Mouse (Mus musculus): ENCODE results near the gene Gstm1. TPM values are rescaled to one million over a fixed set of nuclear protein-coding genes. Genes with fewer than 3 reads are reported as not detected.

Gstm1 gene
- total and polyA plus RNA-seq, 3 experiments = 0.31 to 6.7 TPM; not detected in 1

- peak; percentile 31 for DNase-seq (ENCODE audit: low read depth, low spot score)
Observed at GRCm38 (mm10) chr3:107964026-107964425, 53.7 kb downstream of the Gstm1 start.

More at GRCm38 (mm10) chr3:107964026-107964425, 53.7 kb downstream of the Gstm1 start:
- TF ChIP-seq EP300 (IDR thresholded peaks at IDR 0.05; ENCODE audit: low read depth in 1 of 2, low read length in 2 of 2) = 0 out of 4 replicates have a peak, but pooled peaks of 1 of the 2 experiments have one; percentile 15
- no peak for TF ChIP-seq SIN3A (IDR thresholded peaks at IDR 0.05; ENCODE audit: low read length)
- peaks cover 3 to 17% of the 10 kb centered on the region in 2 experiments; a peak in 3 of 4 replicates for H3K4me1 ChIP-seq (ENCODE audit: control insufficient read depth in 1 of 2, insufficient read depth in 2 of 2, low read length in 2 of 2)
- peaks cover 0 to 14% of the 10 kb centered on the region in 2 experiments; a peak in 2 of 4 replicates for H3K36me3 ChIP-seq (ENCODE audit: control insufficient read depth in 1 of 2, insufficient read depth in 2 of 2, low read length in 2 of 2)
- no peak overlapping the region for H3K9ac ChIP-seq (ENCODE audit: control insufficient read depth, low read depth, low read length, poor library complexity, severe bottlenecking)
- no peaks in the 10 kb centered on the region for H3K9me3 ChIP-seq (replicated peaks; ENCODE audit: insufficient read depth, low read length)
- H3K27me3 ChIP-seq (ENCODE audit: control insufficient read depth in 1 of 2, insufficient read depth in 2 of 2, low read length in 2 of 2) = peaks cover 2% of the 10 kb centered on the region in 2 experiments; a peak in 3 of 4 replicates
- no peak overlapping the region for H3K27ac ChIP-seq (ENCODE audit: control insufficient read depth, low read depth, low read length)
- no peaks in the 10 kb centered on the region for H3K79me2 ChIP-seq (ENCODE audit: control insufficient read depth, insufficient read depth, low read length, poor library complexity)
- H3K4me3 ChIP-seq (ENCODE audit: control insufficient read depth in 1 of 2, insufficient read depth in 1 of 2, low read depth in 2 of 2, low read length in 2 of 2) = no peak overlapping the region

Other genes with a start within 250 kb of the Gstm1 start
- gene Eps8l3, start 140.7 kb downstream of the Gstm1 start, total RNA-seq (2012; rRNA removed) = 0.07 and 0.12 TPM in 2 replicates
- not detected for gene Eps8l3, start 140.7 kb downstream of the Gstm1 start, polyA plus RNA-seq (2012; ENCODE audit: insufficient read depth in 1 of 2, insufficient read length in 2 of 2, low read depth in 1 of 2, low replicate concordance in 2 of 2, missing spikeins in 1 of 2)
- gene Gstm5, start 122.2 kb downstream of the Gstm1 start, total RNA-seq (2012; rRNA removed) = 115 and 134 TPM in 2 replicates
- 100 to 1,000 TPM in 1 of 2 experiments, not detected in 1; 164 TPM for gene Gstm5, start 122.2 kb downstream of the Gstm1 start, polyA plus RNA-seq (2012; ENCODE audit: insufficient read depth in 1 of 2, insufficient read length in 2 of 2, low read depth in 1 of 2, low replicate concordance in 2 of 2, missing spikeins in 1 of 2)
- 0.10 TPM in 1 of 2 replicates, not detected in the other for gene Gstm7, start 86.2 kb downstream of the Gstm1 start, total RNA-seq (2012; rRNA removed)
- under 1 TPM in 1 of 2 experiments, not detected in 1; 0.24 TPM for gene Gstm7, start 86.2 kb downstream of the Gstm1 start, polyA plus RNA-seq (2012; ENCODE audit: insufficient read depth in 1 of 2, insufficient read length in 2 of 2, low read depth in 1 of 2, low replicate concordance in 2 of 2, missing spikeins in 1 of 2)
- gene Gstm6, start 74.2 kb downstream of the Gstm1 start, total RNA-seq (2012; rRNA removed) = not detected in 2 replicates
- under 1 TPM in 1 of 2 experiments, not detected in 1; 0.13 TPM for gene Gstm6, start 74.2 kb downstream of the Gstm1 start, polyA plus RNA-seq (2012; ENCODE audit: insufficient read depth in 1 of 2, insufficient read length in 2 of 2, low read depth in 1 of 2, low replicate concordance in 2 of 2, missing spikeins in 1 of 2)
- not detected in 2 replicates for gene Gstm3, start 48.7 kb downstream of the Gstm1 start, total RNA-seq (2012; rRNA removed)
- gene Gstm3, start 48.7 kb downstream of the Gstm1 start, polyA plus RNA-seq (2012; ENCODE audit: insufficient read depth in 1 of 2, insufficient read length in 2 of 2, low read depth in 1 of 2, low replicate concordance in 2 of 2, missing spikeins in 1 of 2) = under 1 TPM in 1 of 2 experiments, not detected in 1; 0.06 TPM
- not detected in 2 replicates for gene Gstm2, start 31.5 kb downstream of the Gstm1 start, total RNA-seq (2012; rRNA removed)
- gene Gstm2, start 31.5 kb downstream of the Gstm1 start, polyA plus RNA-seq (2012; ENCODE audit: insufficient read depth in 1 of 2, insufficient read length in 2 of 2, low read depth in 1 of 2, low replicate concordance in 2 of 2, missing spikeins in 1 of 2) = not detected
- 1.3 and 1.4 TPM in 2 replicates for gene Gstm4, start 26.9 kb upstream of the Gstm1 start, total RNA-seq (2012; rRNA removed)
- 1 to 10 TPM in 1 of 2 experiments, not detected in 1; 7.4 TPM for gene Gstm4, start 26.9 kb upstream of the Gstm1 start, polyA plus RNA-seq (2012; ENCODE audit: insufficient read depth in 1 of 2, insufficient read length in 2 of 2, low read depth in 1 of 2, low replicate concordance in 2 of 2, missing spikeins in 1 of 2)
- 54.9 and 69.1 TPM in 2 replicates for gene Ampd2, start 68.7 kb upstream of the Gstm1 start, total RNA-seq (2012; rRNA removed)
- 100 to 1,000 TPM in 1 of 2 experiments, not detected in 1; 201 TPM for gene Ampd2, start 68.7 kb upstream of the Gstm1 start, polyA plus RNA-seq (2012; ENCODE audit: insufficient read depth in 1 of 2, insufficient read length in 2 of 2, low read depth in 1 of 2, low replicate concordance in 2 of 2, missing spikeins in 1 of 2)
- gene Gnat2, start 74.8 kb upstream of the Gstm1 start, total RNA-seq (2012; rRNA removed) = 4.7 and 6.4 TPM in 2 replicates
- gene Gnat2, start 74.8 kb upstream of the Gstm1 start, polyA plus RNA-seq (2012; ENCODE audit: insufficient read depth in 1 of 2, insufficient read length in 2 of 2, low read depth in 1 of 2, low replicate concordance in 2 of 2, missing spikeins in 1 of 2) = 10 to 100 TPM in 1 of 2 experiments, not detected in 1; 12.4 TPM
- 92.1 and 111 TPM in 2 replicates for gene Gnai3, start 128.2 kb upstream of the Gstm1 start, total RNA-seq (2012; rRNA removed)
- gene Gnai3, start 128.2 kb upstream of the Gstm1 start, polyA plus RNA-seq (2012; ENCODE audit: insufficient read depth in 1 of 2, insufficient read length in 2 of 2, low read depth in 1 of 2, low replicate concordance in 2 of 2, missing spikeins in 1 of 2) = 10 to 100 TPM; 74.2 to 96.4 TPM
- 0.04 and 0.07 TPM in 2 replicates for gene Gpr61, start 136.9 kb upstream of the Gstm1 start, total RNA-seq (2012; rRNA removed)
- gene Gpr61, start 136.9 kb upstream of the Gstm1 start, polyA plus RNA-seq (2012; ENCODE audit: insufficient read depth in 1 of 2, insufficient read length in 2 of 2, low read depth in 1 of 2, low replicate concordance in 2 of 2, missing spikeins in 1 of 2) = under 1 TPM in 1 of 2 experiments, not detected in 1; 0.07 TPM
- gene Amigo1, start 168.4 kb upstream of the Gstm1 start, total RNA-seq (2012; rRNA removed) = 3.7 and 4.6 TPM in 2 replicates
- 1 to 10 TPM in 1 of 2 experiments, not detected in 1; 9.5 TPM for gene Amigo1, start 168.4 kb upstream of the Gstm1 start, polyA plus RNA-seq (2012; ENCODE audit: insufficient read depth in 1 of 2, insufficient read length in 2 of 2, low read depth in 1 of 2, low replicate concordance in 2 of 2, missing spikeins in 1 of 2)
- gene Cyb561d1, start 183.2 kb upstream of the Gstm1 start, total RNA-seq (2012; rRNA removed) = 2.9 and 3.6 TPM in 2 replicates
- gene Cyb561d1, start 183.2 kb upstream of the Gstm1 start, polyA plus RNA-seq (2012; ENCODE audit: insufficient read depth in 1 of 2, insufficient read length in 2 of 2, low read depth in 1 of 2, low replicate concordance in 2 of 2, missing spikeins in 1 of 2) = 1 to 10 TPM in 1 of 2 experiments, not detected in 1; 5.9 TPM
- 4.4 and 5.6 TPM in 2 replicates for gene Atxn7l2, start 193.0 kb upstream of the Gstm1 start, total RNA-seq (2012; rRNA removed)
- gene Atxn7l2, start 193.0 kb upstream of the Gstm1 start, polyA plus RNA-seq (2012; ENCODE audit: insufficient read depth in 1 of 2, insufficient read length in 2 of 2, low read depth in 1 of 2, low replicate concordance in 2 of 2, missing spikeins in 1 of 2) = 10 to 100 TPM in 1 of 2 experiments, not detected in 1; 14.6 TPM
- not detected in 2 replicates for gene Sypl2, start 208.7 kb upstream of the Gstm1 start, total RNA-seq (2012; rRNA removed)
- gene Sypl2, start 208.7 kb upstream of the Gstm1 start, polyA plus RNA-seq (2012; ENCODE audit: insufficient read depth in 1 of 2, insufficient read length in 2 of 2, low read depth in 1 of 2, low replicate concordance in 2 of 2, missing spikeins in 1 of 2) = not detected
- 353 and 414 TPM in 2 replicates for gene Psma5, start 239.0 kb upstream of the Gstm1 start, total RNA-seq (2012; rRNA removed)
- 100 to 1,000 TPM in 1 of 2 experiments, not detected in 1; 429 TPM for gene Psma5, start 239.0 kb upstream of the Gstm1 start, polyA plus RNA-seq (2012; ENCODE audit: insufficient read depth in 1 of 2, insufficient read length in 2 of 2, low read depth in 1 of 2, low replicate concordance in 2 of 2, missing spikeins in 1 of 2)

Data from MEL (cell line).